Mouse (Mus musculus) C2C12 (cell line): ENCODE results near the gene Phgdh. TPM values are rescaled to one million over a fixed set of nuclear protein-coding genes. Genes with fewer than 3 reads are reported as not detected.
A peak's percentile ranks its signal among the peaks of the same experiment; 100 is the strongest.

Source experiments
- H3K27me3 ChIP-seq: one replicate; pipeline ENCODE4 v1.6.1; 2011; ENCODE audit not compliant: control insufficient read depth, insufficient read depth, insufficient read length
- H3K36me3 ChIP-seq: one replicate; pipeline ENCODE4 v1.6.1; 2011; ENCODE audit not compliant: control insufficient read depth, insufficient read depth
- H3K4me3 ChIP-seq: one replicate; pipeline ENCODE4 v1.5.1; 2011; ENCODE audit warnings: mild to moderate bottlenecking, control low read depth; ENCODE audit not compliant: poor library complexity, insufficient read depth, severe bottlenecking
- H3K79me2 ChIP-seq: one replicate; pipeline ENCODE4 v1.6.1; 2011; ENCODE audit not compliant: control insufficient read depth, insufficient read depth
- H3K79me3 ChIP-seq: one replicate; pipeline ENCODE4 v1.6.1; 2011; ENCODE audit warnings: low read depth, control low read depth
- H3ac ChIP-seq: one replicate; pipeline ENCODE3; 2011; ENCODE audit warnings: low read depth; ENCODE audit not compliant: control insufficient read depth, insufficient read length
- CEBPB ChIP-seq: IDR thresholded peaks from one replicate; pipeline ENCODE4 v1.6.1; 2011; ENCODE audit warnings: low read depth, mild to moderate bottlenecking, control low read depth, moderate library complexity
- CTCF ChIP-seq: IDR thresholded peaks from one replicate; pipeline ENCODE4 v1.5.1; 2011; ENCODE audit not compliant: control insufficient read depth, insufficient read depth, insufficient read length
- FOSL1 ChIP-seq: IDR thresholded peaks from one replicate; pipeline ENCODE4 v1.8.0; 2011; ENCODE audit warnings: mild to moderate bottlenecking, low read length; ENCODE audit not compliant: poor library complexity, insufficient read depth, severe bottlenecking
- MAX ChIP-seq: IDR thresholded peaks from one replicate; pipeline ENCODE4 v1.6.1; 2011; ENCODE audit warnings: mild to moderate bottlenecking, control low read depth
- MYOD1 ChIP-seq: IDR thresholded peaks from one replicate; pipeline ENCODE4 v1.6.1; 2011; ENCODE audit warnings: low read depth; ENCODE audit not compliant: control insufficient read depth, insufficient read length
- MYOG ChIP-seq: IDR thresholded peaks from one replicate; pipeline ENCODE4 v1.6.1; 2011; ENCODE audit not compliant: control insufficient read depth, insufficient read length; ENCODE audit errors: extremely low read depth
- USF1 ChIP-seq: IDR thresholded peaks from one replicate; pipeline ENCODE4 v1.6.1; 2011; ENCODE audit warnings: low read depth, mild to moderate bottlenecking, control low read depth, moderate library complexity
- polyA plus RNA-seq: library from polyadenylated mRNA; unstranded; fragments of >200 nt; fragmentation: generic; extraction: Trizol; gene quantifications from one replicate; pipeline ENCODE4 v1.2.1, GENCODE M21; 2012; ENCODE audit warnings: missing spikeins

The Phgdh gene
- polyA plus RNA-seq, 1 experiment: 843 TPM

DNA sequence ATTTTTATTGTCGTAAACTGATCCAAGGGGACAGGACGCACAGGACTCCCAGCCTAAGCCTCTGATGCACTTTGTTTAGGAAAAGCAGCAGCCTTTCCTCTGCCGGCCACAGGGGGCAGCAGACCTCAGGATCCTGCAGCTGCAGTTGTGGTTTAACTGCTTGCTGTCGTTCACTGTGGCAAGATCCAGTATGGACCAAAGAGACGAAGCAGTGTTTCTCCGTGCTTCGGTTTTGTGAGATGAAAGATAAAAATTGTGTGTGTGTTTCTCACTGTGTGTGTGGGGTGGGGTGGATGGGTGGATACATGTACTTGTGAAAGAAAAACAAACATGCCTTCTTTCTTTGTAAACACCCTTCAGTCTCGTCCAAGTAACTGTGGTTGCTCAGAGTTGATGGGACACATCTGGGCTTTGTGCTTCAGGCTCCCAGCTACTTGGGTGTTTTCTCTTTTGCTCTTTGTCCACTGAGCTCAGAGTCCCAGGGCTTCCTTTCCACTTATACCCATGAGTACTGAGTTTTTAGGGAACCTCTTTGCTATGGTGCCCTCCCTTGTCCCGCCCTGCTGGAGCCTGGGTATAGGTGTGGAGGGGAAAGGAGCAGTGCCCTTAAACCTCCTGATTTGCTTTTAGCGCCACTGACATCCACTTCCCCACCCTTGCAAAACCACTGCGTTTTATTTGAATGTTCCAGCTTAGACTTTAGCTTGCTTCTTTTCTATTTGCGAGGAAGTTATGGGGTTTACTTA is 58.7 kb downstream of the Phgdh start:
- H3K36me3 ChIP-seq: no peaks in the 10 kb centered on the region
- H3K27me3 ChIP-seq: peaks cover 40% of the 10 kb centered on the region
- TF ChIP-seq MAX: no peak
- no peak for TF ChIP-seq MYOD1
- peak; percentile 88 for TF ChIP-seq CTCF
- TF ChIP-seq MYOG: no peak
- no peak overlapping the region for H3K4me3 ChIP-seq
- no peak overlapping the region for H3ac ChIP-seq
- H3K79me2 ChIP-seq: no peaks in the 10 kb centered on the region
- no peaks in the 10 kb centered on the region for H3K79me3 ChIP-seq

DNA sequence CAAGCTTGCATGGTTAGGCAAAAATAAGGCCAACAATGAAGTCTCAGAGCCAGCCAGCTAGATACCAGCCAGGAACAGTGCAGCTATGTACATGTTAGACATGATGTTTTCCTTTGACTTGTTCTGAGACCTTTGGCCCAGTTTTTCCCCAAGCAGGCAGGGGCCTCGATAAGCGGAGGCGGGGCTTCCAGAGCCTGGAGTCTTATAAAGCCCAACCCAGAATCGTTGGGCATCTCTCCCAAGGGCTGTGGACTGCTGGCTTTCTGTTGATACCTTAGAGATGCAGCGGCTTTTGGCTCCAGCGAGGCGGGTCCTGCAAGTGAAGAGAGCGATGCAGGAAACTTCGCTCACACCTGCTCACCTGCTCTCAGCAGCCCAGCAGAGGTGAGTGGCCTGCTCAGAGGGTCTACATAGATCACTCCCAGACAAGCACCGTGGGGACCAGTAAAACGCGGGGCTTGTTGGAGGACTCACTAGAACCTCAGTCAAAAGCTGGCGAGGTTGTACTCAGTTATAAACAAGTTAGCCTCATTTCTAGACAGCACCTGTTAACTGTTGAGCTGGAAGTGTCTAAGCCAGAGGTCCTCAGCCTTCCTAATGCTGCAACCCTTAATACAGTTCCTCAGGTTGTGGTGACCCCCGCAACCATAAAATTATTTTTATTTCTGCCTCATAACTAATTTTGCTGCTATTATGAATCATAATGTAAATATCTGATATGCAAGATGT is 59.4 kb downstream of the Phgdh start, which contains the start of gene Hmgcs2:
Hmgcs2 (plus strand) TSS at position 232 of the 729 bp plus-strand sequence.
- TF ChIP-seq FOSL1: no peak
- TF ChIP-seq CEBPB: no peak
- no peak for TF ChIP-seq USF1
- TF ChIP-seq MYOG: no peak
- TF ChIP-seq MYOD1: no peak
- no peak for TF ChIP-seq MAX
- no peak for TF ChIP-seq CTCF
- Histone ChIP-seq H3K79me3 (no peaks in the 10 kb centered on the region), H3K79me2 (no peaks in the 10 kb centered on the region), H3K36me3 (no peaks in the 10 kb centered on the region), H3K4me3 (no peak within 1 kb of the TSS), H3K27me3 (peaks cover 40% of the 10 kb centered on the region), H3ac (no peak within 1 kb of the TSS)

DNA sequence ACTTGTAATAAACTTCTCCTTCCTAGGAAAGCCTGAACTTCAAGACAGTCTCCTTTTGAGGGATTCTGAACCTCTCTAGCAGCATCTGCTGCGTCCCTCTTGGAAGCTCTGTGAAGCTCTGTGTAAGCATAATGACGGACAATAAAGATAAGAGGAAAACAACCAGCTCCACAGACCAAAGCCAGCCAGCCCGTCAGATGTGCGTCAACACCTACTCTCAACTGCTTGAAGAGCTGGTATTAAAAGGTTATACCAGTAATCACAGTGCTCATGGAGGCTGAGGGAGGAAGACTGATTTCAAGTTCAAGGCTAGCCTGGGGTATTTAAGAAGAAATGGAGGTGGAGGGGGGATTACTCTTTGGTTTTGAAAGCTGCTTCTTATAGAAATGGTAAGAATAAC is 60.1 kb downstream of the Phgdh start:
- no peak overlapping the region for H3ac ChIP-seq
- H3K4me3 ChIP-seq: no peak overlapping the region
- no peak for TF ChIP-seq CEBPB
- no peak for TF ChIP-seq MAX
- no peak for TF ChIP-seq FOSL1
- no peak for TF ChIP-seq USF1
- TF ChIP-seq CTCF: no peak
- TF ChIP-seq MYOG: no peak
- TF ChIP-seq MYOD1: no peak
- no peaks in the 10 kb centered on the region for H3K79me2 ChIP-seq
- H3K36me3 ChIP-seq: no peaks in the 10 kb centered on the region
- no peaks in the 10 kb centered on the region for H3K79me3 ChIP-seq
- peaks cover 34% of the 10 kb centered on the region for H3K27me3 ChIP-seq

DNA sequence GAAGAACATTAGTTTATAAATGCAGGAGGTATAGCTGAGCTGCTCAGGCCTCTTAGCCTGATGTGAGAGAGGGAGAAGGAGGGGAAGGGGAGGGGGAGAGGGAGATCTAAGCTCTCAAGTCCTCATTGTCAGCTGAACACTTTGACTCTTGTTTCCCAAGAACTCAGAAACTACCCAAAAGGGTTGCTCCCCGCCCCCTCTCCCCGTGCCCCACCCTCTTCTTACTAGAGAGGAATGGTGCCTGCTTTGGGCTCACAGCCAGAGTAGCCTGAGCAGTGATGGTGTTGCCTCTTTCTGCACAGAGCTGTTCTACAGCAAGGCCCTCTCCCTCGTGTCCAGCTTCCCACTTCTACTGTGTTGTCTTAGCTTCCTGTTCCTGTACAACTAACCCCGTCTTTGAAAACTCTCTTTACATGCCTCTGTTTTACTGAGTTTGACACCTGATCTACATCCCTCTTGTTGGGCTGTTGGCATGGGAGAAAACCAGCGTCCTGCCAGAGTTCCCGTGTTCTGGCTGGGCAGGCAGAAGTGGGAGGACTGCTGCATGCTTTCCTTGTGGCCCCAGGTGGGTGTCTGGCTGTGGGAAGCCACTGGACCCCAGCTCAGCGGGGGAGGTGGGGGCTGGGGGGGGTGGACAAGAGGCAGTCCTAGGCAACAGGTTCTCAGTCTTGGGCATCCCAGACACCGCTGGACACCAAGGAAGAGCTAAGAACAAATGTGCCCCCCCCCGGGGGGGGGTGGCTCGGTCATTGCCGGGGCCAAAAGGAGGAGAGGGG is 66.0 kb downstream of the Phgdh start:
- no peak overlapping the region for H3ac ChIP-seq
- peaks cover 15% of the 10 kb centered on the region for H3K27me3 ChIP-seq
- H3K79me2 ChIP-seq: no peaks in the 10 kb centered on the region
- no peaks in the 10 kb centered on the region for H3K79me3 ChIP-seq
- H3K36me3 ChIP-seq: no peaks in the 10 kb centered on the region
- no peak for TF ChIP-seq CTCF
- TF ChIP-seq USF1: no peak
- no peak for TF ChIP-seq MAX
- no peak for TF ChIP-seq CEBPB
- no peak for TF ChIP-seq FOSL1
- no peak for TF ChIP-seq MYOG
- TF ChIP-seq MYOD1: no peak
- no peak overlapping the region for H3K4me3 ChIP-seq

DNA sequence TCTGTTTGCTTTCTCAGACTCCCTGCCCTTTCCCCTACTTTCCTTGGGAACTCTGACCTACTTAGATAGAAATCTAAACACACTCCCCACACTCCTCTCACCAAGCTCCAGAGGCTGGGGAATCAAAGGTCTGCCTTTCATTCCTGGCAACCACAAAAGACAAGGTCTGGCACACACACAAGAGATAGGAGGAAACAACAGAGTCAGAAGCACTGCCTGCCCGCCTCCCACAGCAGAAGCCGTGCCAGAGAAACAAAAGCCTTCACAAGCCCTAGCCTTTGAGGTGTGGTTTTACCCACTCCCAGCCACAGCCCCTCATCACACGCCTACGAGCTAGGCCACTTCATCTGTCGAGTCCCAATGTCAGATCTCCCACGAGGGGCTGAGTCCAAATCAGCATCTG is 72.5 kb downstream of the Phgdh start:
- Histone ChIP-seq H3ac (no peak overlapping the region), H3K79me2 (no peaks in the 10 kb centered on the region), H3K4me3 (no peak overlapping the region), H3K27me3 (peaks cover 7% of the 10 kb centered on the region), H3K36me3 (no peaks in the 10 kb centered on the region), H3K79me3 (no peaks in the 10 kb centered on the region)
- TF ChIP-seq USF1 (no peak), MYOG (no peak), MYOD1 (no peak), FOSL1 (no peak), CEBPB (no peak), CTCF (no peak), MAX (no peak)

Other genes starting within 250 kb of the Phgdh start
- gene Adam30, start 179.4 kb downstream of the Phgdh start, polyA plus RNA-seq: not detected
- not detected for gene Reg4, start 117.8 kb downstream of the Phgdh start, polyA plus RNA-seq
- 0.01 TPM for gene Hmgcs2, start 59.6 kb downstream of the Phgdh start, polyA plus RNA-seq
- 7.5 TPM for gene Zfp697, start 42.5 kb upstream of the Phgdh start, polyA plus RNA-seq
- not detected for gene Gm4450, start 117.1 kb upstream of the Phgdh start, polyA plus RNA-seq
- not detected for gene Hsd3b4, start 170.5 kb upstream of the Phgdh start, polyA plus RNA-seq
- gene Gm10681, start 248.8 kb upstream of the Phgdh start, polyA plus RNA-seq: not detected